Mouse (Mus musculus): ENCODE data around the gene Tenm4. TPM values are rescaled to one million over a fixed set of nuclear protein-coding genes. Genes with fewer than 3 reads are reported as not detected.

Gene Tenm4
- polyA plus RNA-seq, 1 experiment = 12.2 TPM

DNA sequence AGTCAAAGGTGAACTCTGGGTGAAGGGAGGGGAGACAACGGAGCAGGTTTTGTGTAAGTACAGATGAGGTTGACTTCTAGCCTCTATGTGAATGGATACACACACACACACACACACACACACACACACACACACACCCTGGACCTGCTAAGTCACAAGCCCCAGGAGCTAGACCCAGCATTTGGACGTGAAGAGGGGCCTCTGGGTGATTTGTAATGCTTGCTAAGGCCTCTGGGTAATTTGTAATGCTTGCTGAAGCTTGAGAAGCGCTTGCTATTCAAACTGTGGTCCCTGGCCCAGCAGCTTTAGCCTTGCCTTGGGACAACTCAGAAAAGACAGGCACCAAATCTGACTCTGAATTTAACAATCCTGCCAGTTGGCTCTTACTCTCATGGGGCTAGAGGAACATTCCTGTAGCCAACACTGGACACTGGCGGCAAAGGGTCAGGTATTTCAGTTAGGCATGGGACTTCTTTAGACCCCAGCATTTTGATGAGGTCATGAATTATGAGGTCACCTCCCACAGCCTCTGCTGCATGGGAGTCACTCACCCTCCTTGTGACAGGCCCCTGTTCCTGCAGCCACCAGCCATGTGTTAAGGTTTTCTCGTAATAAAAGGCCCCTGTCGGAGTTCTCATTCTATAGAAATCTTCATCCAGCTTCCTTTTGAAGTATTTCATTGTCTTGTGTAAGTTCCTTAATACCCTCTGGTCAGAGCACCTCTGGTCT is 237.3 kb downstream of the Tenm4 start:
- H3K27me3 ChIP-seq (ENCODE audit: control insufficient read depth, insufficient read depth, low read length) = no peaks in the 10 kb centered on the region; the same call in 1 of the 2 replicates
- no peaks in the 10 kb centered on the region for H3K4me1 ChIP-seq (ENCODE audit: control insufficient read depth, insufficient read depth, low read length)
- 90% methylated on average over 6 of the region's 6 CpGs for WGBS
- H3K27ac ChIP-seq (ENCODE audit: insufficient read depth, low read length) = no peak overlapping the region
- TF ChIP-seq CTCF (IDR thresholded peaks at IDR 0.05; ENCODE audit: borderline replicate concordance, insufficient read depth, low read depth, low read length) = no peak
- TF ChIP-seq POLR2A (IDR thresholded peaks at IDR 0.05; ENCODE audit: borderline replicate concordance, insufficient read depth, low read length) = no peak
- no peak for DNase-seq
- H3K4me3 ChIP-seq (replicated peaks; ENCODE audit: insufficient read depth, low read depth, low read length) = no peak overlapping the region

DNA sequence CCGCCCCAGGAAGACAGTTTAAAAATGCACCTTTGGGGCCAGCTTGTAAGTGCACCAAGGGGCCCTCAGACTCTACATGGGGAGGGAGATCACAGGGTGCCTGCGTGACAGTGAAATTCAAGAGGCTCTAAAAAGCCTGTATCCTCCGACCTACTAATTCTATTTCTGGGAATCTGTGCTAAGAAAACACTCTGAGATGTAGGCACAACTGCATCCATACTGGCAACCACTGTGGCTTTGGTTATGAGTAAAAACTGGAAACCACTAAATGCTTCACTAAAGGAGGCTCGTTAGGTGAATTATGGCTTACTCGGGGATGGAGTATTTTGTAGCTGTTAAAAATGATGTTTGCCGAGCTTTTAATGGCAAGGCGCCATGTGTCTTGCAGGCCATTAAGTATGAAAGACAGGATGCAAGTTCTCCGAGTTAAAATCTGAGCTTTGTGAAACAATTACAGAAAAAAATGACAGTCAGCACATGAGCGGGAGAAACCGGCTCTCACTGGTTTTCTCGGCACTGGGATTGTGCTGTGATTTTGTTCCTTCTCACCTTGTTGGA is 238.4 kb downstream of the Tenm4 start:
- Histone ChIP-seq H3K27me3 (ENCODE audit: control insufficient read depth, insufficient read depth, low read length) (no peaks in the 10 kb centered on the region; the same call in 1 of the 2 replicates), H3K27ac (ENCODE audit: insufficient read depth, low read length) (no peak overlapping the region), H3K4me1 (ENCODE audit: control insufficient read depth, insufficient read depth, low read length) (peaks cover 3% of the 10 kb centered on the region; the same call in 1 of the 2 replicates), H3K4me3 (replicated peaks; ENCODE audit: insufficient read depth, low read depth, low read length) (no peak overlapping the region)
- TF ChIP-seq CTCF (IDR thresholded peaks at IDR 0.05; ENCODE audit: borderline replicate concordance, insufficient read depth, low read depth, low read length) = no peak
- TF ChIP-seq POLR2A (IDR thresholded peaks at IDR 0.05; ENCODE audit: borderline replicate concordance, insufficient read depth, low read length) = no peak
- WGBS = 86% methylated on average over 11 of the region's 11 CpGs
- no peak for DNase-seq

DNA sequence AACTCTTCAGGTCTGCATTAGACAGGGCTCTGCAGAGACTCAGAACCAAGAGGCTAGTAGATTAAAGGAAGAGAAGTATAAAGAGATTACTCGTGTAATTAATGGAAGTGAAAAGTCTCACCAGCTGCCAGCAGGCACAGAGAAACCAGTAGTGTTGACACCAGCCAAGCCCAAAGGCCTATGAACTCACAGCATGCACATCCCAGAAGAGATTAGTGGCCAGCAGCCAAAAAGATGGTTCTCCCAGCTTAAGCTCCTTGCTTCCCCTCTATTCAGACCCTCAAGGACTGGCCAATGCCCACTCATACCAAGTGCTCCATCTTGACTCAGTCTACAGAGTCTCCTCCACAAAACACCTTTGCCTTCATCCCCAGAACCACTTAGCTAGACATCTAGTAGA is 242.8 kb downstream of the Tenm4 start:
- H3K4me1 ChIP-seq (ENCODE audit: control insufficient read depth, insufficient read depth, low read length) = peaks cover 9% of the 10 kb centered on the region
- H3K4me3 ChIP-seq (replicated peaks; ENCODE audit: insufficient read depth, low read depth, low read length) = no peak overlapping the region
- H3K27me3 ChIP-seq (ENCODE audit: control insufficient read depth, insufficient read depth, low read length) = no peaks in the 10 kb centered on the region; the same call in 1 of the 2 replicates
- H3K27ac ChIP-seq (ENCODE audit: insufficient read depth, low read length) = no peak overlapping the region
- TF ChIP-seq POLR2A (IDR thresholded peaks at IDR 0.05; ENCODE audit: borderline replicate concordance, insufficient read depth, low read length) = no peak
- no peak for TF ChIP-seq CTCF (IDR thresholded peaks at IDR 0.05; ENCODE audit: borderline replicate concordance, insufficient read depth, low read depth, low read length)
- WGBS = 38% methylated on average over 1 of the region's 1 CpGs
- no peak for DNase-seq

DNA sequence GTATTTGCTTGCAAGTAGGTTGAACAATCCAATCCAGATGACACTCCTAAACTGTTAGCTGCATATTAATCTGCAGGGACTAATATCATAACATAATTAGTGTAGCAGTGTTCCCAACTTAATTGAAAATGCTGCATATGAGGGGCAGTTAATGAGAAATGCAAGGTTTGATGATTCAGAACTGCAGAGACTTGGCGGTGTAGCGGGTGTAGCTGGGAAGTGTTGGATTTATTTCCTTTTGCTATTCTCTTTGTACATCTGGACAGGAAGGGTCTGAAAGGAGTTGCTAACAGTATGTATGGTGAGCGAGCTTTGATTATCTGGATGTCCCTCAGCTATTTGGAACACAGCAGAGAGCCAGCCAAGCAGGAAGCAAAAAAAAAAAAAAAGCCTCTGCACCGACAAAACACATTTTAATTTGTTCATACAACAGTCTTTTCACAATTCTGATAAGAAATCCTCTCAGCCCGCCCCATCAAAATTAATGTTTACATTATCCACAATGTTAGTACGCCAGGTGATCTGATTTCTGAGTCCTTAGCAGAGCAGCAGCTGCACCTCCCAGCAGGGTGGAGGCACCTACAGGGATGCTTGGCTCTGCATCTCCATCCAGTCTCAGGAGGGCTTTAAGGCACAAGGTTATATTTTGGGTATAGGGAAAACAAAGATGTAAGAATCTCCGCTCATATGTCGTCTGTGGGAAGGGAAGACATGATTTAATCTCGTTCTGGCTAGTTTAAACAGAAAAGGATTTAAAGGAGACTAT is 243.4 kb downstream of the Tenm4 start:
- 23% methylated on average over 9 of the region's 9 CpGs for WGBS
- H3K4me1 ChIP-seq (ENCODE audit: control insufficient read depth, insufficient read depth, low read length) = peaks cover 9% of the 10 kb centered on the region
- DNase-seq = peak; percentile 56 to 67
- H3K4me3 ChIP-seq (replicated peaks; ENCODE audit: insufficient read depth, low read depth, low read length) = no peak overlapping the region
- TF ChIP-seq CTCF (IDR thresholded peaks at IDR 0.05; ENCODE audit: borderline replicate concordance, insufficient read depth, low read depth, low read length) (no peak), POLR2A (IDR thresholded peaks at IDR 0.05; ENCODE audit: borderline replicate concordance, insufficient read depth, low read length) (no peak)
- H3K27ac ChIP-seq (ENCODE audit: insufficient read depth, low read length) = no peak overlapping the region
- H3K27me3 ChIP-seq (ENCODE audit: control insufficient read depth, insufficient read depth, low read length) = no peaks in the 10 kb centered on the region; the same call in 1 of the 2 replicates

DNA sequence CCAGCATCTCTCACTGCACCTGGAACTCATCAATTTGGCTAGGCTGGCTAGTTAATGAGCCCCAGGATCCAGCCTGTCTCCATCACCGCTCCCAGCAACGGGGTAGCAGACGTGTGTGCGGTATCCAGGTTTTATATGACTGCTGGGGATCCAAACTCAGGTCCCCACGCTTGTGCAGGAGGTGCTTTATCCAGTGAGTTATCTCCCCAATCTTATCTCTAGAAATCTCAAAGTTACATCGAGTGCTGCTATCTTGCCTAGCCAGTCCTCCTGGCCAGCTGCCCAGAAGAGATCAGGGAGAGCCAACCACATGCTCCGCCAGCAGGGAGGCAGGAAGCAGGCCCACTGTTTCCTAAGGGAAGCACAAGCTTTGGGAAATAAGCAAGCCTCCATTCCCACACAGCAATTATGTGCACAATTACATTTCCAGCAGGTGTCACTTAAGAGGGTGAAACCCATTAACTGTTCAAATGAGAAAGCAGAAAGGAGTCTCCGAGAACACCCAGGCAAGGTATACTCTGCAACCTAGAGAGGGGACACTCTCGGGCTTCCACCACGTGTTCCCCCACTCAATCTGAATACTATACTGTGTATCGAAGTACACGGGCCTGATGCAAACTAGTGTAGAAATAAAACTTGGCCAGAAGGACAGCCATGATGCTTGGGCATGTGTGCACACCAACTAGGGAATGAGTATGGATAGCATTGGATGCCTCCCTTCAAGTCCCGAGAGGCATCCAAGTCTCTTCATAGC is 246.4 kb downstream of the Tenm4 start:
- no peak overlapping the region for H3K4me3 ChIP-seq (replicated peaks; ENCODE audit: insufficient read depth, low read depth, low read length)
- H3K27me3 ChIP-seq (ENCODE audit: control insufficient read depth, insufficient read depth, low read length) = no peaks in the 10 kb centered on the region
- peak; percentile 77 to 87 for DNase-seq
- 13% methylated on average over 13 of the region's 13 CpGs for WGBS
- H3K4me1 ChIP-seq (ENCODE audit: control insufficient read depth, insufficient read depth, low read length) = peaks cover 9% of the 10 kb centered on the region
- TF ChIP-seq POLR2A (IDR thresholded peaks at IDR 0.05; ENCODE audit: borderline replicate concordance, insufficient read depth, low read length) = no peak
- no peak for TF ChIP-seq CTCF (IDR thresholded peaks at IDR 0.05; ENCODE audit: borderline replicate concordance, insufficient read depth, low read depth, low read length)
- no peak overlapping the region for H3K27ac ChIP-seq (ENCODE audit: insufficient read depth, low read length)

DNA sequence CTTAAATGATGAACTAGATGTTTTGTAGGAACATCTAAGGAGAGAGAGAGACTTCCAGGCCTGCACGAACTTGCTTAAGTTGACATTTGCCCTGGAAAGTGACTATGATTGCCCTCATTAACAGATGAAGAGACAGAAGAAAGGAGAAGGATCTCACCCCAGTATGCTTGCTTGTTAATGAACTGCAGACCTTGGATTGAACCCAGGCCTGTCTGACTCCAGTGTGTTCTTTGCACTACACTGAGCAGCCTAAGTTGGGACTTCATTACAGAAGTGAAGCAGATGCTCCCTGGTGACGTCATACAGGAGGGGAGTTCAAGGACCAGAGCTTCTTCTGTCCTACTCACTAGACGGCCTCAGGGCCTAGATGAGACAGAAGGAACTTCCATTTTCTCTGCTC is 247.1 kb downstream of the Tenm4 start:
- H3K27me3 ChIP-seq (ENCODE audit: control insufficient read depth, insufficient read depth, low read length) = no peaks in the 10 kb centered on the region
- 58% methylated on average over 3 of the region's 3 CpGs for WGBS
- TF ChIP-seq POLR2A (IDR thresholded peaks at IDR 0.05; ENCODE audit: borderline replicate concordance, insufficient read depth, low read length) (no peak), CTCF (IDR thresholded peaks at IDR 0.05; ENCODE audit: borderline replicate concordance, insufficient read depth, low read depth, low read length) (no peak)
- H3K4me1 ChIP-seq (ENCODE audit: control insufficient read depth, insufficient read depth, low read length) = peaks cover 9% of the 10 kb centered on the region
- no peak overlapping the region for H3K27ac ChIP-seq (ENCODE audit: insufficient read depth, low read length)
- DNase-seq = no peak
- H3K4me3 ChIP-seq (replicated peaks; ENCODE audit: insufficient read depth, low read depth, low read length) = no peak overlapping the region

DNA sequence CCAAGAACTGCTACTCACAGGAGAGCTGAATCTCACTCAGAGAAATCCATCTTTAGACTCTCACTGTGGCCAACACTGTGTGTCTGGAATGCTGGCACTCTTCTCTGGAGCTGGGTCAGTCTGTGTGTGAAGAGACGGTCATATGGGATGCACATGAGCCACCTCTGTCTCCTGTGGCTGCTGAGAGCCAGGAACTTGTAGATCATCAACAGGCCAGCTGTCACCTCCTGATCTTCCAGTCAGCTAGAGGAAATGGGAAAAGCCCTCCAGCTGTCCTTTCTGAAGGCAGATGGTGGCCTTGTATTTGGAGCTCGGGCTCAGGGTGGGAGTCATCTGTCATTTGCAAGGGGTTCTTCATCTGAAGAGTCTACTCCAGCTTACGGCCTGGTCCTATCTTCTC is 249.0 kb downstream of the Tenm4 start:
- H3K4me1 ChIP-seq (ENCODE audit: control insufficient read depth, insufficient read depth, low read length) = 0 out of 2 replicates have a peak, but pooled peaks cover 3% of the 10 kb centered on the region
- DNase-seq = no peak
- H3K4me3 ChIP-seq (replicated peaks; ENCODE audit: insufficient read depth, low read depth, low read length) = no peak overlapping the region
- TF ChIP-seq POLR2A (IDR thresholded peaks at IDR 0.05; ENCODE audit: borderline replicate concordance, insufficient read depth, low read length) (no peak), CTCF (IDR thresholded peaks at IDR 0.05; ENCODE audit: borderline replicate concordance, insufficient read depth, low read depth, low read length) (no peak)
- 45% methylated on average over 3 of the region's 3 CpGs for WGBS
- no peaks in the 10 kb centered on the region; the same call in 1 of the 2 replicates for H3K27me3 ChIP-seq (ENCODE audit: control insufficient read depth, insufficient read depth, low read length)
- H3K27ac ChIP-seq (ENCODE audit: insufficient read depth, low read length) = no peak overlapping the region
